Mouse (Mus musculus): Measurements from ENCODE around the gene Tbpl1. TPM values are rescaled to one million over a fixed set of nuclear protein-coding genes. Genes with fewer than 3 reads are reported as not detected.

The Tbpl1 gene
- total RNA-seq, 2 experiments from 2014 or later, result 67.7 to 69.6 TPM

GRCm38 (mm10) chr10:22732181-22732580 lies 443 bp upstream of the Tbpl1 start:
- DNase-seq (ENCODE audit: extremely low spot score in 1 of 2, low spot score in 2 of 2), result no peak
- intact Hi-C loops (cut with DNase I), result no loop called here
- Histone ChIP-seq H3K27ac (peak overlapping the region; percentile 98; the same call in 1 of the 2 replicates), H3K4me3 (peak overlapping the region; percentile 75)
- no peak for TF ChIP-seq CTCF (IDR thresholded peaks at IDR 0.05)

- DNase-seq (ENCODE audit: extremely low spot score in 1 of 2, low spot score in 2 of 2), result no peak
- peak overlapping the region; percentile 75 for H3K4me3 ChIP-seq
- H3K27ac ChIP-seq, result peak overlapping the region; percentile 98
- no peak for TF ChIP-seq CTCF (IDR thresholded peaks at IDR 0.05)
- intact Hi-C loops (cut with DNase I), result no loop called here
Measured at GRCm38 (mm10) chr10:22730992-22731271, 806 bp downstream of the Tbpl1 start.

GRCm38 (mm10) chr10:22730266-22730991 lies 1.3 kb downstream of the Tbpl1 start:
- DNase-seq (ENCODE audit: extremely low spot score in 1 of 2, low spot score in 2 of 2), result peak in 1 of 2 experiments; percentile 42
- H3K4me3 ChIP-seq, result peak overlapping the region; percentile 75
- no peak for TF ChIP-seq CTCF (IDR thresholded peaks at IDR 0.05)
- H3K27ac ChIP-seq, result peak overlapping the region; percentile 98
- intact Hi-C loops (cut with DNase I), result no loop called here

GRCm38 (mm10) chr10:22728257-22728656 lies 3.5 kb downstream of the Tbpl1 start:
- Histone ChIP-seq H3K4me3 (no peak overlapping the region), H3K27ac (no peak overlapping the region)
- no peak for TF ChIP-seq CTCF (IDR thresholded peaks at IDR 0.05)
- no peak for DNase-seq (ENCODE audit: extremely low spot score in 1 of 2, low spot score in 2 of 2)
- intact Hi-C loops (cut with DNase I), result loop anchor here (10.0 kb wide), 1 partner anchor 1057 kb away; the partner anchor contains the start of gene Rps12

GRCm38 (mm10) chr10:22726295-22726694 lies 5.4 kb downstream of the Tbpl1 start:
- no peak for DNase-seq (ENCODE audit: extremely low spot score in 1 of 2, low spot score in 2 of 2)
- no peak for TF ChIP-seq CTCF (IDR thresholded peaks at IDR 0.05)
- intact Hi-C loops (cut with DNase I), result loop anchor here (10.0 kb wide), 1 partner anchor 1059 kb away; the partner anchor contains the start of gene Rps12
- Histone ChIP-seq H3K27ac (no peak overlapping the region), H3K4me3 (no peak overlapping the region)

- no peak for TF ChIP-seq CTCF (IDR thresholded peaks at IDR 0.05)
- DNase-seq (ENCODE audit: extremely low spot score in 1 of 2, low spot score in 2 of 2), result no peak
- intact Hi-C loops (cut with DNase I), result loop anchor here (10.0 kb wide), 1 partner anchor 1060 kb away; the partner anchor contains the start of gene Rps12
- no peak overlapping the region for H3K27ac ChIP-seq
- no peak overlapping the region for H3K4me3 ChIP-seq
Measured at GRCm38 (mm10) chr10:22725166-22725565, 6.6 kb downstream of the Tbpl1 start.

GRCm38 (mm10) chr10:22720781-22721529 lies 10.8 kb downstream of the Tbpl1 start:
- no peak for TF ChIP-seq CTCF (IDR thresholded peaks at IDR 0.05)
- no peak for DNase-seq (ENCODE audit: extremely low spot score in 1 of 2, low spot score in 2 of 2)
- intact Hi-C loops (cut with DNase I), result loop anchor here (10.0 kb wide), 1 partner anchor 1064 kb away; the partner anchor contains the start of gene Rps12
- Histone ChIP-seq H3K27ac (0 out of 2 replicates have a peak overlapping the region, but pooled peaks have one; percentile 7), H3K4me3 (no peak overlapping the region)

- DNase-seq (ENCODE audit: extremely low spot score in 1 of 2, low spot score in 2 of 2), result no peak
- H3K27ac ChIP-seq, result no peak overlapping the region
- intact Hi-C loops (cut with DNase I), result no loop called here
- no peak; the same call in 1 of the 2 replicates for TF ChIP-seq CTCF (IDR thresholded peaks at IDR 0.05)
- H3K4me3 ChIP-seq, result no peak overlapping the region
Measured at GRCm38 (mm10) chr10:22718475-22718874, 13.3 kb downstream of the Tbpl1 start.

GRCm38 (mm10) chr10:22714520-22714919 lies 17.2 kb downstream of the Tbpl1 start:
- Histone ChIP-seq H3K27ac (no peak overlapping the region), H3K4me3 (no peak overlapping the region)
- intact Hi-C loops (cut with DNase I), result loop anchor here (1.0 to 5.0 kb wide), 3 partner anchors 63 to 367 kb away; no protein-coding TSS in a partner anchor
- peak in 1 of 2 experiments; percentile 58 for DNase-seq (ENCODE audit: extremely low spot score in 1 of 2, low spot score in 2 of 2)
- peak; percentile 86 for TF ChIP-seq CTCF (IDR thresholded peaks at IDR 0.05)

GRCm38 (mm10) chr10:22712955-22713354 lies 18.8 kb downstream of the Tbpl1 start:
- no peak overlapping the region for H3K27ac ChIP-seq
- DNase-seq (ENCODE audit: extremely low spot score in 1 of 2, low spot score in 2 of 2), result no peak
- intact Hi-C loops (cut with DNase I), result loop anchor here (5.0 kb wide), 1 partner anchor 64 kb away; no protein-coding TSS in a partner anchor
- no peak for TF ChIP-seq CTCF (IDR thresholded peaks at IDR 0.05)
- H3K4me3 ChIP-seq, result no peak overlapping the region

GRCm38 (mm10) chr10:22710173-22710777 lies 21.5 kb downstream of the Tbpl1 start:
- intact Hi-C loops (cut with DNase I), result loop anchor here (5.0 kb wide), 1 partner anchor 67 kb away; no protein-coding TSS in a partner anchor
- H3K27ac ChIP-seq, result no peak overlapping the region
- DNase-seq (ENCODE audit: extremely low spot score in 1 of 2, low spot score in 2 of 2), result no peak
- peak; percentile 45 for TF ChIP-seq CTCF (IDR thresholded peaks at IDR 0.05)
- H3K4me3 ChIP-seq, result no peak overlapping the region

All from left cerebral cortex, adult 2 months (tissue).